Mouse (Mus musculus): ENCODE measurements around the gene Gab1. TPM values are rescaled to one million over a fixed set of nuclear protein-coding genes. Genes with fewer than 3 reads are reported as not detected.

The Gab1 gene
- total and polyA plus RNA-seq, 3 experiments: 4.0 to 8.1 TPM; not detected in 1

DNA sequence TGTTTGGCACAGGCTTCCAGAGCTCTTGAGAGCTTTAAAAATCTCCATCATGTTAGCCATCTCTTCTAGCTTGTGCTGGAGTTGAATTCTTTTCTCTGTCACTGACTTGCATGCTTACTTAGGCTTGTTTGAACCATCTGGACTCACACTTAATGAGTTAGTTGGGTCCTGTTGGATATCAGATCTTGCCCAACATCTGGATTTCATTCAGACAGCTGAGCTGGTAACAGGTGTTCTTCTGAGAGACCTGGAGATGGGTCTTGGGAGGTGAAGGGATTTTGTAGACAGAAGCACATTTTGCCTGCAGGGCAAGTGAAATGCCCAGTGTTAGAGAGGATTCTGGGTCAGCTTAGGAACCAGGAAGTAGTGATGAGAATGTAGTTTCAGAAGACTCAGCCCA, 19.0 kb upstream of the Gab1 start:
- Histone ChIP-seq H3K36me3 (ENCODE audit: control insufficient read depth in 1 of 2, insufficient read depth in 2 of 2, low read length in 2 of 2) (no peaks in the 10 kb centered on the region), H3K4me3 (ENCODE audit: control insufficient read depth in 1 of 2, insufficient read depth in 1 of 2, low read depth in 2 of 2, low read length in 2 of 2) (no peak overlapping the region), H3K4me1 (ENCODE audit: control insufficient read depth in 1 of 2, insufficient read depth in 2 of 2, low read length in 2 of 2) (no peaks in the 10 kb centered on the region), H3K27ac (ENCODE audit: control insufficient read depth, low read depth, low read length) (no peak overlapping the region), H3K27me3 (ENCODE audit: control insufficient read depth in 1 of 2, insufficient read depth in 2 of 2, low read length in 2 of 2) (no peaks in the 10 kb centered on the region), H3K9ac (ENCODE audit: control insufficient read depth, low read depth, low read length, poor library complexity, severe bottlenecking) (no peak overlapping the region), H3K9me3 (replicated peaks; ENCODE audit: insufficient read depth, low read length) (no peaks in the 10 kb centered on the region), H3K79me2 (ENCODE audit: control insufficient read depth, insufficient read depth, low read length, poor library complexity) (no peaks in the 10 kb centered on the region)
- DNase-seq (ENCODE audit: low read depth, low spot score): no peak
- no peak for TF ChIP-seq SIN3A (IDR thresholded peaks at IDR 0.05; ENCODE audit: low read length)
- TF ChIP-seq POLR2AphosphoS5 (IDR thresholded peaks at IDR 0.05; ENCODE audit: borderline replicate concordance, low read depth, low read length): no peak
- no peak for TF ChIP-seq MAZ (IDR thresholded peaks at IDR 0.05; ENCODE audit: low read depth, low read length)
- no peak for TF ChIP-seq MYC (IDR thresholded peaks at IDR 0.05; ENCODE audit: low read depth, low read length)
- no peak for TF ChIP-seq UBTF (IDR thresholded peaks at IDR 0.05; ENCODE audit: borderline replicate concordance, insufficient read depth, low read depth, low read length)
- no peak for TF ChIP-seq MYB (IDR thresholded peaks at IDR 0.05; ENCODE audit: low read depth, low read length)
- TF ChIP-seq ELF1 (IDR thresholded peaks at IDR 0.05; ENCODE audit: low read depth, low read length): no peak
- TF ChIP-seq BHLHE40 (IDR thresholded peaks at IDR 0.05; ENCODE audit: borderline replicate concordance, low read depth, low read length): no peak
- TF ChIP-seq RCOR1 (IDR thresholded peaks at IDR 0.05; ENCODE audit: low read depth, low read length): no peak
- no peak for TF ChIP-seq TCF12 (IDR thresholded peaks at IDR 0.05; ENCODE audit: low read depth, low read length)
- TF ChIP-seq MXI1 (IDR thresholded peaks at IDR 0.05; ENCODE audit: low read depth, low read length): no peak
- no peak for TF ChIP-seq POLR2AphosphoS2 (IDR thresholded peaks at IDR 0.05; ENCODE audit: low read length)
- no peak for TF ChIP-seq MAX (IDR thresholded peaks at IDR 0.05; ENCODE audit: low read length)
- TF ChIP-seq RAD21 (IDR thresholded peaks at IDR 0.05; ENCODE audit: low read depth, low read length): no peak
- no peak for TF ChIP-seq EP300 (IDR thresholded peaks at IDR 0.05; ENCODE audit: low read depth in 1 of 2, low read length in 2 of 2)

- DNase-seq (ENCODE audit: low read depth, low spot score): no peak
- H3K9me3 ChIP-seq (replicated peaks; ENCODE audit: insufficient read depth, low read length): no peaks in the 10 kb centered on the region
- TF ChIP-seq RAD21 (IDR thresholded peaks at IDR 0.05; ENCODE audit: low read depth, low read length) (no peak), MEF2A (IDR thresholded peaks at IDR 0.05; ENCODE audit: extremely low read depth, insufficient replicate concordance, low read depth, low read length, poor library complexity, severe bottlenecking) (no peak), HCFC1 (IDR thresholded peaks at IDR 0.05; ENCODE audit: low read depth, low read length) (no peak), ZKSCAN1 (IDR thresholded peaks at IDR 0.05; ENCODE audit: low read depth, low read length) (no peak), EP300 (IDR thresholded peaks at IDR 0.05; ENCODE audit: low read depth in 1 of 2, low read length in 2 of 2) (no peak), NRF1 (IDR thresholded peaks at IDR 0.05; ENCODE audit: insufficient read depth, low read depth, low read length, poor library complexity, severe bottlenecking) (no peak)
- no peaks in the 10 kb centered on the region for H3K79me2 ChIP-seq (ENCODE audit: control insufficient read depth, insufficient read depth, low read length, poor library complexity)
- H3K4me1 ChIP-seq (ENCODE audit: control insufficient read depth in 1 of 2, insufficient read depth in 2 of 2, low read length in 2 of 2): no peaks in the 10 kb centered on the region
- no peak overlapping the region for H3K27ac ChIP-seq (ENCODE audit: control insufficient read depth, low read depth, low read length)
- no peak overlapping the region for H3K9ac ChIP-seq (ENCODE audit: control insufficient read depth, low read depth, low read length, poor library complexity, severe bottlenecking)
- no peaks in the 10 kb centered on the region for H3K27me3 ChIP-seq (ENCODE audit: control insufficient read depth in 1 of 2, insufficient read depth in 2 of 2, low read length in 2 of 2)
- no peak overlapping the region for H3K4me3 ChIP-seq (ENCODE audit: control insufficient read depth in 1 of 2, insufficient read depth in 1 of 2, low read depth in 2 of 2, low read length in 2 of 2)
- no peaks in the 10 kb centered on the region; a peak in 1 of 4 replicates for H3K36me3 ChIP-seq (ENCODE audit: control insufficient read depth in 1 of 2, insufficient read depth in 2 of 2, low read length in 2 of 2)
Observed at GRCm38 (mm10) chr8:80896026-80896425, 15.7 kb upstream of the Gab1 start.
